Mouse (Mus musculus): Measurements from ENCODE around the gene Entpd3.

Gene Entpd3

DNA sequence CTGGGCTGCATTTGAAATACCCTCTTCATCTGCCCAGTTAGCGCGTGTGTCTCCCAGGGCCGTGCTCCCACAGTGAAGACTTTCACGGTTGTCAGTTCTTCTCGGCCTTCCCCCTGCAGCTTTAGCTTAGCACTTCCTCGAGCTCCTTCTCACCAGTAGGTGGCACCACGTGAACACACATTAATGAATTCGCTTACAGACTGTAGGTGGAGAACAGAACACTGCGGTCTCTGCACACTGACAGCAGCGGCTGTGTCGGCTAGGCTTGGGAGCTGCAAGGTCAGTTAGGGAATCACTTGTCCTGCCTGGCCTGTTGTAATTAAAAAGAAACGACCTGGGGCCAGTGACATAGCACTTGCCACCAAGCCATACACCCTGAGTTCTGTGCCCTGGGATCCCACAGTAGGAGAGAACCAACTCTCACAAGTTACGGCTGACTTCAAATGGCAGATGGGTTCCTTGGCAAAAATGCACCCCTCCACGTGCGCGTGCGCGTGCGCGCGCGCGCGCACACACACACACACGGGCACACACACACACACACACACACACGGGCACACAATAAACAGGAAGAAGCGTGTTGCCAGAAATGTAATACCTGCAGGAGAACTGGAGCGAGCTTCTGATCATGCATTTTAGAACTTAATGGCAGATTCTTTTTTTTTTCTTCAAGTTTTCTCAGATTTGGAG, 43.1 kb downstream of the Entpd3 start:
- peak; percentile 77 for DNase-seq

DNA sequence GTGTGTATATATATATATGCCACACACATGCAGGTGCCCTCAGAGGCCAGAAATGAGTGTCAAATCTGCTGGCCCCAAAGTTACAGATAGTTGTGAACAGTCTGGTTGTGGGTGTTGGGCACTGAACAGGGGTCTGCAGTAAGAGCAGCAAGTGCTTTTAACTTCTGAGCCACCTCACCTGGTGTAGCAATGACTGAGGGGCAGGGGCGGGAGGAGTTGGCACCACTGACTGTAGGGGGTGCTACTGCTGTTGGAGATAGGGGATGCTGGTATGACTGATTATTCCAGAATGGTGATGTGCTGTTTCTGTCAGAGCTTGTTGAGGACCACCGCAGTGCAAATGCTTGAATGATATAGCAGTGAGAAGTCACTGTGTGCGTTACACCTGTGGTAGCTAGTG, 43.7 kb downstream of the Entpd3 start:
- no peak for DNase-seq

GRCm38 (mm10) chr9:120586546-120586945, 46.9 kb downstream of the Entpd3 start:
- peak; percentile 54 for DNase-seq

- peak; percentile 53 for DNase-seq
Measured at GRCm38 (mm10) chr9:120591490-120591889, 51.9 kb downstream of the Entpd3 start.

DNA sequence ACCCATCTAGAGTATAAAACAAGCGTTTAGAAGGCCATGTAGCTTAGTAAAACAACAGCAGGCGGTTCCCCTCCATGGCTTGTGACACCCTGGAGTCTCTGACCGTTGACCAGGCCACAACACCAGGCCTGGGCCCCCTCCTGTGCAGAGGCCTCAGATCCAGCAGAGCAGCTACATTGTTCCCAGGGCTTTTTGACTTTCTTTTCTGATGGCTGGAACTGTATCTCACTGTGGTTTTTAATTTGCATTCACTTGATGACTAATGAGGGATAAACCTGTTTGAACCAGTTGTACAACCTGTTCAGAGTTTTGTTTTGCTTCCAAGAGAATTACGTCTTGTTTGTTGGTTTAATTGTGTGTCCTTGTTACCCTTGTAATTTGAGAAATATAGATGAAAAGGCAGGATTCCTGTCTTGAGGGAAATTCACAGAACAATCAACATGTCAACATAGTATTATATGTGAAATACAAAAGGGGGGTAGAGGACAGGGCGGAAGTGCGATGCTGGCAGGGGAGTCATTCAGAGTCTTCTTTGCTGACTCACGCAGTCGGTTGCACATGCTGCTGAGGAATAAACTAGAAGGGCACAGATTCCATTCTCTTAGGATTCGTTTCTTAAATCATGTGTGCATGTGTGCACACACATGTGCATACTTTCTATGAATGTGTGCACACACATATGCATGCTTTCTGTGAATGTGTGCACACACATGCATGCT, 53.9 kb downstream of the Entpd3 start:
- no peak for DNase-seq

DNA sequence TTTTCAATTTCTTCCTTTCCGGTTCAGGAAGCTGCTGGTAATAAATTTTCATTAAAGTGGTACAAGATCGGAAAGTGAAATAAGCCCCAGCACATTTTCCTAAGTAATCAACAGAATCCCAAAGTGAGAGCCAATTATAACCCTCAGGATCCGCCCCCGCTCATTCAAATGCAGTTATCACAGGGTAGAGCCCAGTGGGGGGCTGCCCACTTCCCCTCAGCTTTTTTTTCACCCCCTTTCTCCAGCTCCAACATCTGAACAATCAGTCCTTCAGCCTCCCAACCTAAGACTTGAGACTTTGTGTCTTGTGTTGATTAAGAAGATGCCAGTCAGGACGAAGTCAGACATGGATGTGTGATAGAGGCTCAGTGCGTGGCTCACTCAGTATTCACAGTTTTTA, 55.2 kb downstream of the Entpd3 start:
- no peak for DNase-seq

- DNase-seq, result no peak
Measured at GRCm38 (mm10) chr9:120595306-120595705, 55.7 kb downstream of the Entpd3 start.

GRCm38 (mm10) chr9:120601488-120602171, 62.0 kb downstream of the Entpd3 start:
- peak; percentile 71 for DNase-seq

DNA sequence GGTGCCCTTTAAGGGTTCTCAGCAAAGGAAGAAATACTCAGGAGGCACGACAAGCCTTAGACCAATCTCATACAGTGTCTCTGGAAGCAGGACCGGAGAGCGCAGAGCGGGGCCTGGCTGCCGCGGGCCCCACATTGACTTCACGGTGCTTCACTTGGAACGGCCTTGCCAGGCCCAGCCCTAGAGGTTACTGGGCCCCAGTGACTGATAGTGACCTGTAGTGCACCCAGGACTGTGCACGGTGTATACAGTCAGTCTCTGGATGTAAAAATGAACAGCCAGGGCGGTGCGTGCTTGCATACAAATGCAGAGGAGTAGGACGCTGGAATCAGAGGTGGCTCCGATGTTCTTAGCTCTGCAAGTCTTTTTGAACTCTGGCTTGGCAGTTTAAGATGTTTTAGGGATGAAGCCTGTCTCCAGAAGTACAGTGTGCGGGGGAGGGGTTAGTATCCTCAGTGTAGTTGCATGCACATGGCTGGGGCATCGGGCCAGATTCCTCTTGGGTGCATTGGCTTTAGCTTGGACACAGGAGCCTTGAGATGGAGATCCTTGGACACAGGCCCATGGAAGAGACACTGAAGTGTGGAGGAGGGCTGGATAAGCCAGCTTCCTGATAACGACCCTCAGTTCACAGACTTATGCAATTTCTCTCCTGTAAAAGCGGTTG, 62.7 kb downstream of the Entpd3 start:
- DNase-seq, result peak; percentile 35

DNA sequence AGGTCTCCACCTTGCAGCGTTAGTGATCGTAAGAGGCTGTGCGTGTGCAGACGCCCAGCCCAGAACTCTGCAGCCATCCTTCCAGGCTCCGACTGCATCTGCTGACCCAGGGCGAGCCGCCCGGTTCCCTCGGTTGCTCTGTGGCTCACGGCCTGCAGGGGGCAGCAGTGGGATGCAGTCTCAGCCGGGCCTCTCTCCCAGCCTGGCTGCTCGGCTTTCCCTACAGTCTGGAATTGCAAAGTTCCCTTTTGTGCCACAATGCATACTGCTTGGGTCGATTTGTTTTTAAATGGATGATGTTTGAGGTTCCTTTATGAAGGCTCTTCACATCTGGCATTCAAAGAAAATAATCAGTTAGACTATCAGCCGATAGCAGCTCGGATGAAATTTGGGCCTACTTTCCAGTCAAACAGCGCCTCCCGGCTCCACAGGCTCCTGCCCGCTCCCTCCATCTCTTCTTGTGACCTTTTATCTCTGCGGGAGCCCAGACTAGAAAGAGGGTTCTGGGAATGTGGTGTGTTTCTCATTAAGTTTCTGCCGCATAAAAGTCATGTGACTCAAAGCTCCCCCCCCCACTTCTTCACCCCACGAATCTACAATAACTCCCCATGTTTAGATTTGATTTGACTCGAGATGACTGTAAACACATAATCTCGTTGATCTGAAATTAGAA, 63.4 kb downstream of the Entpd3 start:
- DNase-seq, result peak; percentile 88

GRCm38 (mm10) chr9:120603512-120603908, 63.9 kb downstream of the Entpd3 start:
- DNase-seq, result no peak

DNA sequence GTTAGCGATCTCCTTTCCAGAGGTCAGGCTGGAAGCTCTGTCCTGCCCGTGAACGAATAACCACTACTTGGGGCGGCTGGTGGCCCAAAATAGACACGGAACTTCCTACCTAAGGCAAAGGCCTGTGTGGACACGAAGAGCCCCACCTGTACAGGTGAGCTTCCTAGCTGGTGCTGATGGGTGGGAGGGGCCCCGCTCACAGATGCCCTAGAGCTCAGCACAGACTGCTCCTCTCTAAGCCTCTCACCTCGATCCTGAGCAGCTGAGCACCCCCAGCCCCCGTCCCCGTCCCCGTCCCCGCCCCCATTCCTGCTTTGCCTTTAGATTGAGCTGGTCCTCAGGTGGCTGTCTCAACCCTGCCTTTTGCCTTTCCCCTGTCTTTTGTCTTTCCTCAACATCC, 64.3 kb downstream of the Entpd3 start:
- DNase-seq, result no peak

DNA sequence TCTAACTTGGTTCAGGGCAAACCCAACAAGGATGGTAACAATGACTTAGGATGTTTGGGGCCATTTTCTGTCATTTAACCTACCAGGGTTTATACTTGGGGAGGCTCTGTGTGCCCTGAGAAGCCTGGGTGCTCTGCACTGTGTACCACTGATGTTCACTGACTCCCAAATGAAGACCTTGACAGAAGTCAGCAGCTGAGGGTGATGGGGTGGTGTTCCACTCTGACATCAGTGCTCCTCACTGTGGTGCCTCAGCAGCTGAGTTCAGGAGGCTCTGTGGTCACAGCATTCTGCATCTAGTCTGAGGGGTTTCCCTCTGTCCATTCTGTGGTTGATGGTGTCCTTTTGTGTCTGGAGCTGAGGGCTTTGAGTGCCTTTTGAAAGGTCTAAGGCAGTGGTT, 71.4 kb downstream of the Entpd3 start:
- DNase-seq, result no peak

GRCm38 (mm10) chr9:120614059-120614458, 74.4 kb downstream of the Entpd3 start:
- no peak for DNase-seq
